Mouse (Mus musculus): ENCODE measurements around the gene Npr3.

GRCm38 (mm10) chr15:11866918-11867317 is 40.2 kb downstream of the Npr3 start:
- no peak for TF ChIP-seq CTCF (IDR thresholded peaks at IDR 0.05; ENCODE audit: borderline replicate concordance, insufficient read depth, low read depth, low read length)
- TF ChIP-seq POLR2A (IDR thresholded peaks at IDR 0.05; ENCODE audit: borderline replicate concordance, insufficient read depth, low read length): no peak
